Mouse (Mus musculus): ENCODE results near the gene Pitpnm2.

GRCm38 (mm10) chr5:124089868-124090267 is 159.7 kb downstream of the Pitpnm2 start:
- no peak for TF ChIP-seq CTCF (conservative IDR thresholded peaks at IDR 0.05; ENCODE audit: insufficient read depth, insufficient read length, low read depth, low read length)
- TF ChIP-seq POLR2A (IDR thresholded peaks at IDR 0.05; ENCODE audit: low read depth, low read length), result no peak
